Mouse (Mus musculus): ENCODE results near the gene Erich4.

DNA sequence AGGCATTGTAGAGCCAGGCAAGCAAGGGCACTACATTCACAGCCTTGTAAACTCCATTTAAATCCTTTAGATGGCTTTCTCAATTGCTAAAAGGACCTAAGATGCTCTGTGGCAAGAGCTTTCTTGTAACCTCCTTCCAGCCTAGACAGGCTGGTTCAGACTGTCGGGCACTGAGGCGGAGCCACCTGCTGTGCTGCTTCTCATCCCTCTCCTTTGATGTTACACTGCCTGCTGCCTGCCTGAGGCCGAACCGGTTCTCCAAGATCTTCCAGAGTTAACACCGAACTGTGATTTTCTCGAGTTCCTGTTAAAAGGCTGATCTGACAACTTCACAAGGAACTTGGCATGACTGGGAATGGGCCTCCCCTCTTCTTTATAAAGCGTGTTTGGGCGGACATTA lies 39.8 kb downstream of the Erich4 start:
- TF ChIP-seq CTCF (IDR thresholded peaks at IDR 0.05) (no peak), POLR2A (IDR thresholded peaks at IDR 0.05; ENCODE audit: insufficient read depth, low read depth, low read length) (no peak), EP300 (IDR thresholded peaks at IDR 0.05; ENCODE audit: insufficient read depth, low read depth, low read length) (no peak)

Data from heart, adult 2 months (tissue).